Mouse (Mus musculus): ENCODE data around the gene Gpn1. TPM values are rescaled to one million over a fixed set of nuclear protein-coding genes. Genes with fewer than 3 reads are reported as not detected.
"Not testable (repeated sequence)": the region's sequence is repeated elsewhere in the genome, so short reads cannot be mapped to it uniquely, and the experiment has no call there.

Gpn1 gene
- polyA plus RNA-seq, 1 experiment from 2014 or later, result 80.9 TPM

DNA sequence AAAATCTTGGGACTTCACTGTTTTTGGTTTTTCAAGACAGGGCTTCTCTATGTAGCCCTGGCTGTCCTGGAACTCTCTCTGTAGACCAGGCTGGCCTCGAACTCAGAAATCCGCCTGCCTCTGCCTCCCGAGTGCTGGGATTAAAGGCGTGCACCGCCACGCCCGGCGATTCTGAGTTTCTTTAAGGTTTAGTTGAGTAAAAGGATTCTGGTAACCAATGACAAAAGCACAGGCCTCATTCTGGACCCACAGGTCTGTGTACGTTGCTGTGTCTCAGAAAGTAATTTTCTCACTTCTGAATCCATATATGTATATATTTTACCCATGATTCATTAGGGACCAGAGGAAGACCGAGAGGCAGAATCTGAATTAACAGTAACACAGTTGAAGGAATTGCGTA, 33.2 kb downstream of the Gpn1 start, which contains the start of gene Supt7l:
TSS of gene Supt7l (minus strand) at position 101 of the 400 bp plus-strand sequence.
- Histone ChIP-seq H3K27ac (ENCODE audit: low read depth, low read length) (peak within 1 kb of the TSS; percentile 81; the same call in 1 of the 2 replicates), H3K9ac (replicated peaks; ENCODE audit: low read depth, low read length) (peak within 1 kb of the TSS; percentile 77), H3K4me3 (ENCODE audit: low read depth, low read length) (peak within 1 kb of the TSS; percentile 97), H3K4me1 (ENCODE audit: control insufficient read depth, insufficient read depth, low read length) (peaks cover 19% of the 10 kb centered on the region), H3K4me2 (ENCODE audit: low read depth, low read length) (peak within 1 kb of the TSS; percentile 100), H3K36me3 (ENCODE audit: control insufficient read depth, insufficient read depth, low read length) (peaks cover 20% of the 10 kb centered on the region)
- not testable (repeated sequence) for ATAC-seq (ENCODE audit: low read depth); H3K9me3 ChIP-seq (ENCODE audit: control insufficient read depth, low read length); H3K27me3 ChIP-seq (ENCODE audit: control insufficient read depth, insufficient read depth, low read length)
- 83% methylated on average over 11 of the region's 11 CpGs for WGBS

DNA sequence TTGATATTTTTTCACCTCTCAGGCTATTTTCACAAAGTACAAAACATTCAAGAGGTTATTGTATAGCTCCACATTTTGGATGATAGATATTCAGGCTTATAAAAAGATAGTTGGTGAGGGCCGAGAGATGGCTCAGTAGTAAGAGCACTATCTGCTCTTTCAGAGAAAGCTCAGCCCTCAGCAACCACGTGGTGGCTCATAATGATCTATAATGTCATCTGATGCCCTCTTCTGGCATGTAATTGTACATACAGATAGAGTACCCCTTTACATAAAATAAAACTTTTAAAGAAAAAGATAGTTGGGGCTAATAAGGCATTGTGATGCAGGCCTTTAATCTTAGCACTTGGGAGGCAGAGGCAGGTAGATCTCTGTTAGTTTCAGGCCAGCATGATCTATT, 34.0 kb downstream of the Gpn1 start:
- ATAC-seq (ENCODE audit: low read depth), result no peak
- H3K4me1 ChIP-seq (ENCODE audit: control insufficient read depth, insufficient read depth, low read length), result peaks cover 19% of the 10 kb centered on the region
- peaks cover 26% of the 10 kb centered on the region for H3K36me3 ChIP-seq (ENCODE audit: control insufficient read depth, insufficient read depth, low read length)
- no peak overlapping the region; the same call in 1 of the 2 replicates for H3K4me2 ChIP-seq (ENCODE audit: low read depth, low read length)
- no peak overlapping the region for H3K27ac ChIP-seq (ENCODE audit: low read depth, low read length)
- no peaks in the 10 kb centered on the region for H3K27me3 ChIP-seq (ENCODE audit: control insufficient read depth, insufficient read depth, low read length)
- H3K9me3 ChIP-seq (ENCODE audit: control insufficient read depth, low read length), result no peaks in the 10 kb centered on the region
- no peak overlapping the region for H3K4me3 ChIP-seq (ENCODE audit: low read depth, low read length)
- WGBS, result 65% methylated on average over 2 of the region's 2 CpGs
- H3K9ac ChIP-seq (replicated peaks; ENCODE audit: low read depth, low read length), result no peak overlapping the region

DNA sequence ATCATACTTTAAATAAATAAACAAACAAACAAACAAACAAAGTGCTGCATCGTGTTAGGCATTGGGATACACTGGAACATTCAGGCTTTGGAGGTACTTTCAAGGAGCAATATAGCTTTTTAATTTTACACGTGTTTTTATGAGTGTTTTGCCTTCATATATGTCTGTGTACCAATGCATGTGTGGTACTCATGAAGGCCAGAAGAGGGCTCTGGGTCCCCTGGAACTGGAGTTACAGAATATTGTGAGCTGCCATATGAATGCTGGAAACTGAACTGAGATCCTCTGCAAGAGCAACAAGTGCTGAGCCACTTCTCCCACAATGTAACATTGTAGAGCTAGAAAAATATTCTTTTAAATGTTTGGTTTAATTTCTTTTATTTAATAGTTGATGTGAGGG, 40.7 kb downstream of the Gpn1 start:
- no peaks in the 10 kb centered on the region for H3K4me1 ChIP-seq (ENCODE audit: control insufficient read depth, insufficient read depth, low read length)
- peaks cover 52% of the 10 kb centered on the region for H3K36me3 ChIP-seq (ENCODE audit: control insufficient read depth, insufficient read depth, low read length)
- H3K9ac ChIP-seq (replicated peaks; ENCODE audit: low read depth, low read length), result no peak overlapping the region
- no peak overlapping the region for H3K4me2 ChIP-seq (ENCODE audit: low read depth, low read length)
- no peak overlapping the region for H3K27ac ChIP-seq (ENCODE audit: low read depth, low read length)
- no peaks in the 10 kb centered on the region for H3K27me3 ChIP-seq (ENCODE audit: control insufficient read depth, insufficient read depth, low read length)
- WGBS, result 96% methylated on average over 2 of the region's 2 CpGs
- H3K9me3 ChIP-seq (ENCODE audit: control insufficient read depth, low read length), result no peaks in the 10 kb centered on the region
- no peak overlapping the region for H3K4me3 ChIP-seq (ENCODE audit: low read depth, low read length)
- ATAC-seq (ENCODE audit: low read depth), result no peak

DNA sequence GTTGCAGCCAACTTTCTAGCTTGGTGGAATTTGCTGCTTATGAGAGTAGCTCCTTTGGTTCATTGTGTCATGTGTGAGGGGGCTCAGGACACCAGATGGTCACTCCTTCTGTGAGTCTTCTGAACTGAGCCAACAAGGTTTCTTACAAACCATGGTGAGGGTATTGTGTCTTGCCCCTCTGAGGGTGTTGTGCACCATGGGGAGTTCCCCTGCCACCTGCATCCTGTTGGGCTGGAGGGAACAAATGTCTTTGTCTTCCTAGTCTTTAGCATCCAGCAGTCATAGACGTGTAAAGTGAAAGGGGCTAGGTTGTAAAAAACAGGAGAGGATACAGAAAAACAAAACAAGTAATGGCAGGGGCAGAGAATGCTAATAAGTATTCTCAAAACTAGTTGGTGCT, 64.9 kb downstream of the Gpn1 start:
- WGBS, result 9% methylated on average over 1 of the region's 1 CpGs

DNA sequence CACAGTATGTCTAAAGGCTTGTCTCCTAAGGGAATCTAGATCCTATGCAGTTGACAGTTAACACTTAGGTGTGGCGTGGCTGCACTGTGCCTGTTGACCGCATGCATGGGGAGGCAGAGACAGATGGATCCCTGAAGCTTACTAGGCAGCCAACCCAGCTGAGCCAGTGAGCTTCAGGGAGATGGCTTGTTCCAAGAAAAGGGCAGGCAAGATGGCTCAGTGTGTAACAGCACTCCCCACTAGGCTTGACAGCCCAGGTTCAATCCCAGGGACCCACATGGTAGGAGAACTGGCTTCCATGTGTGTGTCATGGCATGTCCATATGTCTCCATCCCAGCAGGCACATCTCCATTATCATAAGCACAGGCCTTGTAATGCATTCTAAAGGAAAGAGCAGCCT, 65.8 kb downstream of the Gpn1 start:
- Histone ChIP-seq H3K4me3 (ENCODE audit: low read depth, low read length) (no peak overlapping the region), H3K27me3 (ENCODE audit: control insufficient read depth, insufficient read depth, low read length) (no peaks in the 10 kb centered on the region), H3K27ac (ENCODE audit: low read depth, low read length) (no peak overlapping the region), H3K4me1 (ENCODE audit: control insufficient read depth, insufficient read depth, low read length) (no peaks in the 10 kb centered on the region), H3K36me3 (ENCODE audit: control insufficient read depth, insufficient read depth, low read length) (peaks cover 12% of the 10 kb centered on the region; the same call in 1 of the 2 replicates), H3K9ac (replicated peaks; ENCODE audit: low read depth, low read length) (no peak overlapping the region), H3K4me2 (ENCODE audit: low read depth, low read length) (no peak overlapping the region), H3K9me3 (ENCODE audit: control insufficient read depth, low read length) (no peaks in the 10 kb centered on the region)
- ATAC-seq (ENCODE audit: low read depth), result no peak
- WGBS, result 98% methylated on average over 2 of the region's 2 CpGs

More for the DNA sequence above, 64.9 kb downstream of the Gpn1 start:
- ATAC-seq (ENCODE audit: low read depth), result no peak
- no peaks in the 10 kb centered on the region for H3K4me1 ChIP-seq (ENCODE audit: control insufficient read depth, insufficient read depth, low read length)
- peaks cover 14% of the 10 kb centered on the region for H3K36me3 ChIP-seq (ENCODE audit: control insufficient read depth, insufficient read depth, low read length)
- H3K27ac ChIP-seq (ENCODE audit: low read depth, low read length), result no peak overlapping the region
- H3K27me3 ChIP-seq (ENCODE audit: control insufficient read depth, insufficient read depth, low read length), result no peaks in the 10 kb centered on the region
- H3K9me3 ChIP-seq (ENCODE audit: control insufficient read depth, low read length), result no peaks in the 10 kb centered on the region
- no peak overlapping the region for H3K4me2 ChIP-seq (ENCODE audit: low read depth, low read length)
- H3K4me3 ChIP-seq (ENCODE audit: low read depth, low read length), result no peak overlapping the region
- no peak overlapping the region for H3K9ac ChIP-seq (replicated peaks; ENCODE audit: low read depth, low read length)

DNA sequence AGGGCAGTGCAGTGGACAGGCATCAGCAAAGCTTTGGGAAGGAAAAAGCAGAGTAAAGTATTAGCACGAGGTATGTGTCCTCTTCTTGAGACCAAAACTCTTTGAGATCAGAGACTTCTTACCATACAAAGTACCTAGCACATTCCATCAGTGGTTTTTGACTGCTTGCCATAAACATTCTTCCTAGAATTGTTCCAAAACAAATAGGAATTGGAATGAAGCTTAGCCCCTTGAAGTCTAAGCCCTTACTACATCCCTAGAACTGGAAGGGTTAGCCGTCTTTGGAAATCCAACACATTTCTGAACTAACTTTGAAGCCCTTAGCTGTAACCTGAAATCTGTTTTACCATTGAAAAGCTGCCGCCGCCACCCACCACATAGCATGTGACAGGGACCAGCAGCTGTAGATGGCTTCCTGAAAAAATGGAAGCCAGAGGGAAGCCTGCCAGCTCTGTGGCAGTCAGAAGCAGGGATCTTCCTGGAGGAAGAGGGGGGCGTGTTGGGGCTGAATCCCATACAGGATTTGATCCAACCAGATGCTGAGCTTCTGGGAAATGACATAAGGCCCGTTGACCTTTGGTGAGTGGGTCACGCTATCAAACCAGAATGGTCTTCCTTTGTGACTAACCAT, 67.6 kb downstream of the Gpn1 start:
- Histone ChIP-seq H3K9me3 (ENCODE audit: control insufficient read depth, low read length) (no peaks in the 10 kb centered on the region), H3K9ac (replicated peaks; ENCODE audit: low read depth, low read length) (no peak overlapping the region), H3K36me3 (ENCODE audit: control insufficient read depth, insufficient read depth, low read length) (peaks cover 8% of the 10 kb centered on the region; the same call in 1 of the 2 replicates), H3K27me3 (ENCODE audit: control insufficient read depth, insufficient read depth, low read length) (no peaks in the 10 kb centered on the region), H3K27ac (ENCODE audit: low read depth, low read length) (no peak overlapping the region), H3K4me3 (ENCODE audit: low read depth, low read length) (no peak overlapping the region), H3K4me1 (ENCODE audit: control insufficient read depth, insufficient read depth, low read length) (no peaks in the 10 kb centered on the region), H3K4me2 (ENCODE audit: low read depth, low read length) (no peak overlapping the region)
- no peak for ATAC-seq (ENCODE audit: low read depth)
- 90% methylated on average over 7 of the region's 7 CpGs for WGBS

Other genes starting within 250 kb of the Gpn1 start
- 2.7 and 3.2 TPM in 2 replicates for gene Krtcap3, start 243.1 kb upstream of the Gpn1 start, polyA plus RNA-seq (2014; fragmentation: Nextera tagmentation; extraction: Ambion mirVana)
- 32.6 and 45.4 TPM in 2 replicates for gene Ift172, start 203.6 kb upstream of the Gpn1 start, polyA plus RNA-seq (2014; fragmentation: Nextera tagmentation; extraction: Ambion mirVana)
- gene Fndc4, start 198.7 kb upstream of the Gpn1 start, polyA plus RNA-seq (2014; fragmentation: Nextera tagmentation; extraction: Ambion mirVana), result 106 and 113 TPM in 2 replicates
- 0.21 and 0.61 TPM in 2 replicates for gene Gckr, start 197.3 kb upstream of the Gpn1 start, polyA plus RNA-seq (2014; fragmentation: Nextera tagmentation; extraction: Ambion mirVana)
- 102 and 117 TPM in 2 replicates for gene Zfp512, start 42.3 kb upstream of the Gpn1 start, polyA plus RNA-seq (2014; fragmentation: Nextera tagmentation; extraction: Ambion mirVana)
- not detected in 2 replicates for gene 4930548H24Rik, start 9.0 kb upstream of the Gpn1 start, polyA plus RNA-seq (2014; fragmentation: Nextera tagmentation; extraction: Ambion mirVana)
- 35.4 and 35.8 TPM in 2 replicates for gene Slc4a1ap, start 32.3 kb downstream of the Gpn1 start, polyA plus RNA-seq (2014; fragmentation: Nextera tagmentation; extraction: Ambion mirVana)
- 21.6 and 22.4 TPM in 2 replicates for gene Supt7l, start 33.1 kb downstream of the Gpn1 start, polyA plus RNA-seq (2014; fragmentation: Nextera tagmentation; extraction: Ambion mirVana)
- gene Mrpl33, start 102.2 kb downstream of the Gpn1 start, polyA plus RNA-seq (2014; fragmentation: Nextera tagmentation; extraction: Ambion mirVana), result 189 and 200 TPM in 2 replicates
- gene Rbks, start 202.9 kb downstream of the Gpn1 start, polyA plus RNA-seq (2014; fragmentation: Nextera tagmentation; extraction: Ambion mirVana), result 4.0 and 4.3 TPM in 2 replicates
- 37.9 and 43.5 TPM in 2 replicates for gene Babam2, start 202.9 kb downstream of the Gpn1 start, polyA plus RNA-seq (2014; fragmentation: Nextera tagmentation; extraction: Ambion mirVana)

Data from neural tube, embryonic 14.5 days (tissue).